Mouse (Mus musculus) testis, adult 2 months (tissue): Measurements from ENCODE around the gene Gdf10.

ENCODE experiments used
- CTCF ChIP-seq: fragments of 200-500 bp; IDR thresholded peaks from 2 replicates; pipeline ENCODE4 v1.5.1; 2012; ENCODE audit warnings: low read depth, mild to moderate bottlenecking, inconsistent platforms, low read length, moderate library complexity; ENCODE audit not compliant: control insufficient read depth, insufficient read depth, insufficient replicate concordance
- POLR2A ChIP-seq: fragments of 200-500 bp; IDR thresholded peaks from 2 replicates; pipeline ENCODE4 v1.6.1; 2012; ENCODE audit warnings: low read depth, mild to moderate bottlenecking, inconsistent platforms, low read length, moderate library complexity; ENCODE audit not compliant: control insufficient read depth

- peak; percentile 74; the same call in 1 of the 2 replicates for TF ChIP-seq CTCF
- TF ChIP-seq POLR2A = no peak
Observed at GRCm38 (mm10) chr14:33959341-33959740, 36.0 kb downstream of the Gdf10 start.
